Mouse (Mus musculus) layer of hippocampus, adult 8-10 months (tissue): ENCODE measurements around the gene Cdc42bpg. TPM values are rescaled to one million over a fixed set of nuclear protein-coding genes. Genes with fewer than 3 reads are reported as not detected.
A peak's percentile ranks its signal among the peaks of the same experiment; 100 is the strongest.

Experiments used
- DNase-seq, 2 experiments: peaks; one replicate each; pipeline ENCODE4 v3.0.0; 2022; ENCODE audit warnings: low spot score in 2 of 2
- microRNA-seq, 2 experiments: library from miRNA; unstranded; fragments of <30 nt; microRNA quantifications; one replicate each; pipeline ENCODE4 v1.2.0; 2022
- total RNA-seq, 4 experiments: library from RNA; stranded (reverse); gene quantifications; 2 replicates each; pipeline ENCODE4 v1.2.4; 2022

The Cdc42bpg gene
- total RNA-seq, 4 experiments from 2014 or later: 5.9 to 9.5 (median 6.5) TPM

DNA sequence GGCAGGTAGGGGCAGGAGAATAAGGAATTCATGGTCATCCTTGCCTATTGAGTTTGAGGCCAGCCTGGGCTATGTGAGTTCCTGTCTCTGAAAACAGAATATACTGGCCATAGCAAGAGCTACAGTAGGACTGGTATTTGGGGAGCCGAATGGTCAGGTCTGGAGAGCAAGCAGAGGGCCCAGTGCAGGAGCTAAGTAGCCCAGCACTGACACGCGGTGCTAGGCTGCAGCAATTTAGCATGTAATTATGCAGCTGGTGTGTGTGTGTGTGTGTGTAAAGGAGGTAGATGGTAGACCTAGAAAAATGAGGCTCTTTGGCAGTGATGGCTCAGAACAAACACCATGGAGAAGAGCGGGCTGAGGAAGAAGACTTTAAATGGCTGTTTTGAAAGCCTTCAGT, 41.4 kb downstream of the Cdc42bpg start:
- DNase-seq: no peak

DNA sequence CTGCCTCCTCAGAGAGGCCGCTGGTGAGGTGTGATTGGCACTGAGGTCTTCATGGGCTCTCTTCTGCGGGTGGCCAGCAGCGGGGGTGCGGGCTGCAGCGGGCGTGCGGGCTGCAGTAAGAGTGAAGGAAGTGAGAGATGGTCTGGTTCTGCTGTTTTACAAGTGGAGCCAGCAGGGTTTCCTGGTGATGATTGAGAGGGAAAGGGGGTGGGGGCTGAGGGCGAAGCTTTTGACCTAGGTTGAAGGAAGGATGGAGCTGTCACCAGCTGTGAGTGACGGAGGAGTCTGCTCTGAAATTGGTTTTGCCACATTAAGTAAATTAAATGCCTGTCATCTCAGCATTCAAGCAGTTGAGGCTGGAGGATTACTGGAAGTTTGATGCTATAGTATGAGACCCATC, 42.5 kb downstream of the Cdc42bpg start:
- DNase-seq: no peak

DNA sequence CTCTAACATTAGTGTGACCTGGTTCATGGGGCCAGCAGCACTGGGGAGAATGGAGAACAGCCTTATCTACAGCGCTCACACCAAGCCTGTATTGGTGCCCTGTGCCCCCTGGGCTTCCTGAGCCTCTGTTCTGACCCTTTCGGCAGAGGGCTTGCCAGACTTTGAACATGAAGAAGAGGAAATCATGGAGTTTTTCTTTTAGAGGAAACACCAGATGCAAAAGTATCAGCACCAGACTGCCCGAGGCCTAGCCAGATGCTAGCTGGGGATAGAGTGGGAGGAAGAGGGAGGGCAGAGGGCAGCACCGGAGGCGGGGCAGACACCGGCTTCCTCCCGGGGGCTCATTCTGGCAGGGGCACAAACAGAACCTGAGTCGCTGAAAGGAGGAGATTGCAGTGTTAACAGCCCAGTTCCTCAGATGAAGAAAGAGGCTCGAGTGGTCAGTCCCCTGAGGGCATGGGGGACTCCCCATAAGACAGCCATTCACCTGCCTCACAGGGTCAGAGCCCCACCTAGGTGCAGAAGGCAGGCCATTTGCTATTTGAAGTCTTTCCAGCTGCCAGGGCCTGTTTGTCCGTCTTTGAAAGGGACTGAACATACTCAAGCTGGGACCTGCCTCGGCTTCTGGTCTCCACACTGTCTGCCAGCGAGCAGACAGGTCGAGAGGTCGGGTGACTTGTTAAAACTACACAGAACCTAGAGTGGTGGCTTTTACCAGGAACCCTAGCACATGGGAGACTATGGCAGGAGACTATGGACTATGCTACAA, 43.1 kb downstream of the Cdc42bpg start:
- DNase-seq: no peak

DNA sequence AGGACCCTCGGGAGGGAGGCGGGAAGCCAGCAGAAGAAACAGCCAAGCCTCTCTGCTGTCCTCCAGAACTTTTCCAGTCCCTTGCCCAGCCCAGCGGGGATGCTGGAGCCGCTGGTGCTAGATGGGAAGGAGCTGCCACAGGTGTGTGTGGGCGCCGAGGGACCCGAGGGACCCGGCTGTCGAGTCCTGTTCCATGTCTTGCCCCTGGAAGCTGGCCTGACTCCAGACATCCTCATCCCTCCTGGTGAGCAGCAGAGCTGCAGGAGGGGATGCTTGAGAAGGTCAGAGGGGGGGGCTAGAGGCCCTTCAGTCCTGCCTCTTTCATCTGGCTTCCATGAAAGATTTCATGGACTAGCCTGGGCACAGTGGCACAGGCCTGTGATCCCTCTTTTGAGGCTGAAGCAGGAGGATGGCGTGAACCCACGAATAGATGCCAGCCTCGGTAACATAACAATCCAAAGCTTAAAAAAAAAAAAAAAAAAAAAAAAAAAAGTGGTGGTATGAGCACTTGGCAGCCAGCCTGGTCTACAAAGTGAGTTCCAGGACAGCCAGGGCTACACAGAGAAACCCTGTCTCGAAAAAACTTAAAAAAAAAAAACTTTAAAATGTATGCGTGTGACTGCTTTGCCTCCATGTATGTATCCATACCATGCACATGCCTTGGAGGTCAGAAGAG, 45.3 kb downstream of the Cdc42bpg start:
- DNase-seq: no peak

DNA sequence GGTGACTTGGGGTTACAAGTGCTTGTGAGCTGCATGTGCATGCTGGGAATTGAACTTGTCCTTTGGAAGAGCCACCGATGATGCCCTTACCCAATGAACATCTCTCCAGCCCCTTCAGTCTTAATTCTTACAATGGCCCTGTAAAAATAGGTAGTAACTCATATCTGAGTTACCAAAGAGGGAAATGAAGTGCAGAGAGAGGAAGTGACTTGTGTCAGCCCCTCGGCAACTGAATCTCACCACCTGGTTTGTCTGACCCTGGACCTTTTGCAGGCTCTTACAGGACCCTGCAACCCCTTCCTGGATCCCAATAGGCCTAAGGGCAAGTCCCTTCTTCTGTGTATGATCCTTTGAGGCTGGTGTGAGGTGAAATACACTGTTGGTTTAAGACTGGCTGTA, 45.9 kb downstream of the Cdc42bpg start:
- DNase-seq: no peak

DNA sequence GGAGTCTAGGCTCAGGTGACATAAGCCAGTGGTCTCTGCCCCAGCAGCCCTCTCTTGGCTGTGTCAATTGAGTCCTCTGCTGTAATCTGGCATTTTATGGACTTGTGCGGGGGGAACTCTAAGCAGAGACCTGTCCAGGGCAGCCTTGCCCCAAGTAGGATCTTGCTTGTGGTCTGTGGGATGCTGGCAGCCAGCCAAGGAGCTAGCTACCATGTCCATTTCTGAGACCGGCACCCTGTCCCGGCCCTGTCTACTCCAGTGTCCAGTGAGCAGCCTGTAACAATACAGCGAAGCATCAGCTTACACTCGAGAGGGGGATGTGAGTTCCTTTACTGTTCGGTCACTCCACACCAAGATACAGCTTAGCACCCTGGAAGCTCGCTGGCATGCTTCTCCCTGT, 47.8 kb downstream of the Cdc42bpg start:
- no peak for DNase-seq

DNA sequence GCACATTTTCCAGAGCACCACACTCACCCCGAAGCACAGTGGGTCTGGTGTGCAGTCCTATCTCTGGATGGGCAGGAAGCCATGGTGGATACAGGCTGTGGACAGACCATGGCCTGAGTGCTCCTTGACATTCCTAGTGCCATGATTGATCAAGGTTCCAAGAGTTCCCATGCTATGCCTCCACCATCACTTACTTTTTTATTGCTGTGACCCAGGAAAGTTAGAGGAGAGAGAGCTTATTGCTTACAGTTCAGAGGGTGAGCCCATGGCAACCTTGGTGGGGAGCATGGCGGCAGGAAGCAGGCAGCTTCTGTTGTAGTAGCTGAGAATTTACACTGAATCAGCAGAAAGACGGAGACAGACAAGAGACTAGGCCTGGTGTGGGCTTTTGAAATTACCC, 55.0 kb downstream of the Cdc42bpg start:
- no peak for DNase-seq

DNA sequence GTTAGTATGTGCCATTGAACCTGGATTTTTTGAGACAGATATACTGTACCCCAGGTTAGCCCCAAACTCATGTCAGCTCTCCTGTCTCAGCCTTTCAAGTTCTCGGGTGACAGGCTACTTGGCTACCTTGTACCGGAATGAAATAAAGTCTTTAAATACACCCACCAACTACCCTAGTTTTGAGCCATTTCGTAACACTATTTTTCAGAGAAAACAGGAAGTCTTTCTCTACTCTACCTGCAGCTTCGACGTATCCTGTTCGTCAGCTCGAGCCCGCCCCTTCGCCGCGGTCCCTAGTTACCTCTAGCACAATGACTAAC, 56.8 kb downstream of the Cdc42bpg start:
- DNase-seq: no peak

DNA sequence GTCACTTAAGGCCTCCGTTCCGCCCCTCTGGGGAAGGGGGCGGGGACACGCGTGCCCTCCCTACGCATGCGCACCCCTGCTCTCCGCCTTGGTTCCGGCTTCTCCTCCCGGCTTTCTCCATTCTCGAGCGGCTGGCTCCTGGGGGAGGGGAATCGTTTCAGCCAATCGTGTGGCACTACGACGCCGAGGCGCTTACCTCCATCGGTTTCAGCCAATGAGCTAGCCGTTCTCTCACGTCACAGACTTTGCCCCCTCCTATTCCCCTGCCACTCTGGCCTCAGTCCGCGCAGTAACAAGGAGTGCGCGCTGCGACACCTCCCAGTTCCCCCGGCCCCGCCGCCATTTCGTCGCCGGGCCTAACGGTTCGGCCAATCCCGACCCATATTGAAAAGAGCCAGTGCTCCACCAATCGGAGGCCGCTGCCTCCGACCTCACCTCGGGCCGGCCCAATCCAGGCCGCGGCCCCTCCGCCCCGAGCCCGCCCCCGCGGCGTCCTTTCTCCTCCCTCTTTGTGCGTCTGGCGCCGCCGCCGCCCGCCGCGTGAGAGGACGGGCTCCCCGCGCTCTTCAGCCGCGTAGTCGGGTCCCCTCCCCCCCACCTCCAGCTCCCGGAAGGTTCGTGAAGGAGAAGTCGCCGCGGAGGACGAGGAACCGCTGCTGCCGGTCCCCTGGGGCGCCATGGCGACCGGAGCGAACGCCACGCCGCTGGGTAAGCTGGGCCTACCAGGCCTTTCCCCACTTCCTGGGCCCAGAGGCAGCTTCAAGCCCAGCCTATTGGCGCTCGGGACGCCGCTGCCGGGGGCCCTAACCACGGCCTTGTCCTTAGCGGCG, 57.4 kb downstream of the Cdc42bpg start, which contains the start of gene Sf1:
Gene Sf1 (plus strand): TSS at position 280 of the 830 bp plus-strand sequence.
- DNase-seq: peak; percentile 100

DNA sequence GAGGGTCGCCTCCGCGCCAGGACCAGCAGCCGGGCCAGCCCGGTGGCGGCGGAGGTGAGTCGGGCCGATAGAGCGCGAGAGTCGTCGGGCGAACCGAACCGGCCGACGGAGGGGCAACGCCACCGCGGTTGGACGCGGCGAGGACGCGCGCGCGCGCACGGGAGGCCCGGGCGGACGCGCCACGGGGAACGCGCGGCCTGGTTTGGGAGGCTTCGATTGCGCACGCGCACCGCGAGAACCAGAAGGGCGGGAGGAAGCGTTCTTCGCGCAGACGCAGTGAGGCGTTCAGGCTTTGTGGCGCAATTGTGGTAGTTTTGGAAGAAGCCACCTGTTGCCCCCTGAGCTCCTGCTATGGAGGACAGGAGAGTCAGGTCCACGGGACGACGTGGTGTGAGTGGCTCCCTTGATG, 58.1 kb downstream of the Cdc42bpg start:
- DNase-seq: peak; percentile 88 to 91

DNA sequence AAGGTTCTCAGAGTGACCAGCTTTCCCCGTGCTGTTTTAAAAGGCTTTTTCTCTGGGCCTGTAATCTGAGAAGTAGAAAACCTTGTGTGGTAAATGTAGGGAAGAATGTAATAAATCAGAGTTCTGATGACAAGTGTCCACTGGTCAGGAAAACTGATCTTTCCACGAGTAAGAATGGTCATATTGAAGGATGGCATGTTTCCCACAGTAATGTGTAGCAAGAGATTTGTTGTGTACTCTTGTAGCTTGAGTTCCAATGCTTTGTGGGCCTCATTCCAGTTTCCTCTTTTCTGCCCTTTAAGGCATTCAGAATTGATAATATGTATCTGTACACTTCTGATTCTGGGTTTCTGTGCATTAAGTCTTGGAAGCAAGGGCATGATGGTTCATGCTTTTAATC, 58.6 kb downstream of the Cdc42bpg start:
- no peak for DNase-seq

DNA sequence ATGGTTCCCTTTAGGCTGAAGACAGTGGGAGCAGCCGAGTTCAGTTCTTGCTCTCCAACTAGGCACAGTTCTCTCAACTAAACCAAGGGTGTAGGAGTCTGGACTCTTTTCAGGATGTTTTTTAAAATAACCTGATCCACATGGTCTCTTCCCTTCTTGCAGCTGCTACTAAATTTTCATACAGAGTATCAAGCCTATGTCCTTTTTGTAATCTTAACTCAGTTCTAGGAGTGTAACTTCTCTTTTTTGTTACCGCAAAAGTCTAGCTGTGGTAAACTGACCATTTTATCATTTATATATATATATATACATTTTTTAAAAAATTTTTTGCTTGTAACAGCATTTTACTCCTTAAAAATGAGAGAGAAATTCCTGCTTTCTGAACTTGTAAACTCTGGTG, 63.9 kb downstream of the Cdc42bpg start:
- DNase-seq: no peak

DNA sequence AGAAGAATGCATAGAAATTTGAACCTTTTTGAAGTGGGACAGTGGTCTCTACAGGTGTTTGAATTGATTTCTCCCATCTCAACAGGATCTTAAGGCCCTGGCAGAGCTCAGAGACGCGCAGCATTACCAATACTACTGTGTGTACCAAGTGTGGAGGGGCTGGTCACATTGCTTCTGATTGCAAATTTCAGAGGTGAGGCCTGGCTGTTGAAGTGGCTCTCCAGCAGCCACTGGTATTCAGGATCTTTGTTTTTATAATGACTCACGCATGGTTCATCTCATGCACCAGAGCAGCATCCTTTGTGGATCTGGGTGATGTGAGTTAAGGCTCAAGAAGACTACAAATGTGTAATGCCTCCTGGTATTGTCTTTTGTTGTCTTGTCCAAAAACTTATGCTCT, 66.2 kb downstream of the Cdc42bpg start:
- DNase-seq: no peak

DNA sequence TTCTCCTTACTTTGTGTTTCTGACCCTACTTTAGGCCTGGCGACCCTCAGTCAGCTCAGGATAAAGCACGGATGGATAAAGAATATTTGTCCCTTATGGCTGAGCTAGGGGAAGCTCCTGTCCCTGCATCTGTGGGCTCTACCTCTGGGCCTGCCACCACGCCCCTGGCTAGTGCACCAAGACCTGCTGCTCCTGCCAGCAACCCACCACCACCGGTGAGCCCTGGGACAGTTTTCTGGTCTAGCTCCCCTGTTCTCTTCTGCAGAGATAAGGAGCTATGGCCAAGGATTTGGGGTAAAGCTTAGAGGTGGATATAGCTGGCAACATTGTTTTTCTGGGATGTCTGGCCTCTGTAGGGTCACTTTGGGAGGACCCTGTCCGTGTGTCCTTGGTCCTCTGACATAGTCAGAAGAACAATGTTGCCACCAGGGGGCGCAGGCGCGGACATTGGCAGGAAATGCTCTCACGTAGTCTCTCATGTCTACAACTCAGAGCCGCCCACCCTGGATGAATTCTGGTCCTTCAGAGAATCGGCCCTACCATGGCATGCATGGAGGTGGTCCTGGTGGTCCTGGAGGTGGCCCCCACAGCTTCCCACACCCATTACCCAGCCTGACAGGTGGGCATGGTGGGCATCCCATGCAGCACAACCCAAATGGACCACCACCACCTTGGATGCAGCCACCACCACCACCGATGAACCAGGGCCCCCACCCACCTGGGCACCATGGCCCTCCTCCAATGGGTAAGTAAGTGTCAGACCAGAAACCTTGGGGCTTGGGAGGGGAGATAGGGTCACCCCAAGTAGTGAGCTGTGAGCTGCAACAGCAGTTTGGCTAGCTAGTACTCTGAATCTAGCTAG, 67.5 kb downstream of the Cdc42bpg start:
- DNase-seq: peak; percentile 54 to 70

DNA sequence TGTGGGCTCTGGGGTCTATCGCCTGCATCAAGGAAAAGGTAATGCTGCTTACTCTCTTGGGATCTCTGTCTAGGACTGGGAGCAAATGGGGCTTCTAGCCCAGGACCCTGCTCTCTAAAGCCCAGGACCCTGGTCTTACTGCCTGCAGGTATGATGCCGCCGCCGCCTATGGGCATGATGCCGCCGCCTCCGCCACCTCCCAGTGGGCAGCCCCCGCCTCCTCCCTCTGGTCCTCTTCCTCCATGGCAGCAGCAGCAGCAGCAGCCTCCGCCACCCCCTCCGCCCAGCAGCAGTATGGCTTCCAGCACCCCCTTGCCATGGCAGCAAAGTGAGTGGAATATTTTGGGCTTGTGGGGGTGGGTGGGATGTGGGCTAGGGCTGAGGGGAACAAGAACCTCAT, 68.3 kb downstream of the Cdc42bpg start:
- DNase-seq: no peak

Small RNA genes within 50 kb of the gene (microRNA-seq; reads per million reads assigned to microRNA genes)
- gene Mir192: 2.9 to 16.7 reads per million in 2 experiments
- gene Mir194-2: 8.6 to 27.5 reads per million in 2 experiments
- gene Mir6989: 2.3 to 8.3 reads per million in 2 experiments

Other genes starting within 250 kb of the Cdc42bpg start
- gene Mrpl49, start 248.7 kb upstream of the Cdc42bpg start, total RNA-seq: 10 to 100 TPM; 43.5 to 51.3 (median 46.1) TPM
- 100 to 1,000 TPM; 653 to 927 (median 780) TPM for gene Fau, start 248.6 kb upstream of the Cdc42bpg start, total RNA-seq
- 10 to 100 TPM; 27.0 to 38.4 (median 32.4) TPM for gene Znhit2, start 245.3 kb upstream of the Cdc42bpg start, total RNA-seq
- gene Tm7sf2, start 238.1 kb upstream of the Cdc42bpg start, total RNA-seq: 10 to 100 TPM; 21.7 to 30.5 (median 26.6) TPM
- 100 to 1,000 TPM in 2 of 4 experiments, 10 to 100 TPM in 2; 90.4 to 103 (median 99.8) TPM for gene Vps51, start 229.2 kb upstream of the Cdc42bpg start, total RNA-seq
- not detected for gene Tmem262, start 226.4 kb upstream of the Cdc42bpg start, total RNA-seq
- 1 to 10 TPM in 1 of 4 experiments, not detected in 3; 2.3 TPM for gene Gm28374, start 224.2 kb upstream of the Cdc42bpg start, total RNA-seq
- gene Zfpl1, start 221.5 kb upstream of the Cdc42bpg start, total RNA-seq: 10 to 100 TPM; 38.8 to 44.1 (median 41.4) TPM
- under 1 TPM in 1 of 4 experiments, not detected in 3; 0.31 TPM for gene Cdca5, start 221.5 kb upstream of the Cdc42bpg start, total RNA-seq
- not detected for gene AC131692.1, start 212.0 kb upstream of the Cdc42bpg start, total RNA-seq
- gene Naaladl1, start 200.7 kb upstream of the Cdc42bpg start, total RNA-seq: under 1 TPM in 3 of 4 experiments, not detected in 1; 0.14 to 0.25 (median 0.17) TPM
- 10 to 100 TPM; 11.0 to 13.4 (median 12.9) TPM for gene Sac3d1, start 187.8 kb upstream of the Cdc42bpg start, total RNA-seq
- gene Snx15, start 178.2 kb upstream of the Cdc42bpg start, total RNA-seq: 10 to 100 TPM; 38.7 to 43.0 (median 41.8) TPM
- 1 to 10 TPM in 1 of 4 experiments, under 1 TPM in 2, not detected in 1; 0.83 to 1.3 (median 0.96) TPM for gene Batf2, start 165.5 kb upstream of the Cdc42bpg start, total RNA-seq
- 10 to 100 TPM; 79.8 to 93.3 (median 85.0) TPM for gene Arl2, start 164.9 kb upstream of the Cdc42bpg start, total RNA-seq
- not detected for gene Majin, start 122.1 kb upstream of the Cdc42bpg start, total RNA-seq
- not detected for gene Gpha2, start 80.1 kb upstream of the Cdc42bpg start, total RNA-seq
- 100 to 1,000 TPM; 126 to 136 (median 128) TPM for gene Ppp2r5b, start 70.6 kb upstream of the Cdc42bpg start, total RNA-seq
- gene Atg2a, start 64.8 kb upstream of the Cdc42bpg start, total RNA-seq: 10 to 100 TPM; 34.1 to 41.8 (median 37.1) TPM
- gene Ehd1, start 29.7 kb upstream of the Cdc42bpg start, total RNA-seq: 10 to 100 TPM; 59.1 to 76.4 (median 70.3) TPM
- gene Men1, start 28.5 kb downstream of the Cdc42bpg start, total RNA-seq: 10 to 100 TPM; 60.0 to 74.4 (median 63.5) TPM
- gene Map4k2, start 34.7 kb downstream of the Cdc42bpg start, total RNA-seq: 100 to 1,000 TPM in 2 of 4 experiments, 10 to 100 TPM in 2; 85.0 to 114 (median 103) TPM
- 100 to 1,000 TPM; 209 to 234 (median 222) TPM for gene Sf1, start 57.2 kb downstream of the Cdc42bpg start, total RNA-seq
- gene Pygm, start 77.9 kb downstream of the Cdc42bpg start, total RNA-seq: 10 to 100 TPM; 14.2 to 19.7 (median 19.0) TPM
- gene Rasgrp2, start 92.9 kb downstream of the Cdc42bpg start, total RNA-seq: 10 to 100 TPM; 35.0 to 44.1 (median 40.9) TPM
- 100 to 1,000 TPM; 348 to 441 (median 390) TPM for gene Nrxn2, start 112.3 kb downstream of the Cdc42bpg start, total RNA-seq
- 1 to 10 TPM in 2 of 4 experiments, under 1 TPM in 2; 0.50 to 1.3 (median 0.96) TPM for gene Slc22a12, start 236.6 kb downstream of the Cdc42bpg start, total RNA-seq